Mouse (Mus musculus): ENCODE results near the gene Cdc42ep4. TPM values are rescaled to one million over a fixed set of nuclear protein-coding genes. Genes with fewer than 3 reads are reported as not detected.

Gene Cdc42ep4
- polyA plus RNA-seq, 1 experiment: 24.1 TPM

- H3K4me1 ChIP-seq (ENCODE audit: control insufficient read depth, insufficient read depth, low read length): peaks cover 32% of the 10 kb centered on the region
- H3K27ac ChIP-seq (ENCODE audit: insufficient read depth, low read length): peak overlapping the region; percentile 14; the same call in 1 of the 2 replicates
- TF ChIP-seq POLR2A (IDR thresholded peaks at IDR 0.05; ENCODE audit: low read depth, low read length): no peak
- TF ChIP-seq CTCF (IDR thresholded peaks at IDR 0.05; ENCODE audit: borderline replicate concordance, insufficient read depth, low read length): no peak
- H3K4me3 ChIP-seq (ENCODE audit: insufficient read depth, low read length): no peak overlapping the region
Measured at GRCm38 (mm10) chr11:113729917-113730316, 21.8 kb downstream of the Cdc42ep4 start.

- Histone ChIP-seq H3K27ac (ENCODE audit: insufficient read depth, low read length) (peak overlapping the region; percentile 67), H3K4me1 (ENCODE audit: control insufficient read depth, insufficient read depth, low read length) (peaks cover 25% of the 10 kb centered on the region), H3K4me3 (ENCODE audit: insufficient read depth, low read length) (no peak overlapping the region)
- TF ChIP-seq POLR2A (IDR thresholded peaks at IDR 0.05; ENCODE audit: low read depth, low read length) (no peak), CTCF (IDR thresholded peaks at IDR 0.05; ENCODE audit: borderline replicate concordance, insufficient read depth, low read length) (no peak)
Measured at GRCm38 (mm10) chr11:113729239-113729638, 22.4 kb downstream of the Cdc42ep4 start.

- H3K4me1 ChIP-seq (ENCODE audit: control insufficient read depth, insufficient read depth, low read length): peaks cover 14% of the 10 kb centered on the region
- no peak overlapping the region for H3K27ac ChIP-seq (ENCODE audit: insufficient read depth, low read length)
- no peak for TF ChIP-seq CTCF (IDR thresholded peaks at IDR 0.05; ENCODE audit: borderline replicate concordance, insufficient read depth, low read length)
- TF ChIP-seq POLR2A (IDR thresholded peaks at IDR 0.05; ENCODE audit: low read depth, low read length): no peak
- H3K4me3 ChIP-seq (ENCODE audit: insufficient read depth, low read length): no peak overlapping the region
Measured at GRCm38 (mm10) chr11:113727992-113728391, 23.7 kb downstream of the Cdc42ep4 start.

GRCm38 (mm10) chr11:113726994-113727888 is 24.4 kb downstream of the Cdc42ep4 start:
- no peak for TF ChIP-seq POLR2A (IDR thresholded peaks at IDR 0.05; ENCODE audit: low read depth, low read length)
- TF ChIP-seq CTCF (IDR thresholded peaks at IDR 0.05; ENCODE audit: borderline replicate concordance, insufficient read depth, low read length): no peak
- Histone ChIP-seq H3K4me1 (ENCODE audit: control insufficient read depth, insufficient read depth, low read length) (peaks cover 9% of the 10 kb centered on the region; the same call in 1 of the 2 replicates), H3K4me3 (ENCODE audit: insufficient read depth, low read length) (no peak overlapping the region), H3K27ac (ENCODE audit: insufficient read depth, low read length) (no peak overlapping the region)

GRCm38 (mm10) chr11:113725235-113726048 is 26.2 kb downstream of the Cdc42ep4 start:
- TF ChIP-seq CTCF (IDR thresholded peaks at IDR 0.05; ENCODE audit: borderline replicate concordance, insufficient read depth, low read length) (no peak), POLR2A (IDR thresholded peaks at IDR 0.05; ENCODE audit: low read depth, low read length) (no peak)
- H3K4me3 ChIP-seq (ENCODE audit: insufficient read depth, low read length): no peak overlapping the region
- H3K4me1 ChIP-seq (ENCODE audit: control insufficient read depth, insufficient read depth, low read length): peaks cover 6% of the 10 kb centered on the region; the same call in 1 of the 2 replicates
- H3K27ac ChIP-seq (ENCODE audit: insufficient read depth, low read length): no peak overlapping the region

GRCm38 (mm10) chr11:113722405-113723090 is 29.1 kb downstream of the Cdc42ep4 start:
- Histone ChIP-seq H3K4me3 (ENCODE audit: insufficient read depth, low read length) (no peak overlapping the region), H3K4me1 (ENCODE audit: control insufficient read depth, insufficient read depth, low read length) (no peaks in the 10 kb centered on the region), H3K27ac (ENCODE audit: insufficient read depth, low read length) (no peak overlapping the region)
- TF ChIP-seq CTCF (IDR thresholded peaks at IDR 0.05; ENCODE audit: borderline replicate concordance, insufficient read depth, low read length) (no peak), POLR2A (IDR thresholded peaks at IDR 0.05; ENCODE audit: low read depth, low read length) (no peak)

- H3K27ac ChIP-seq (ENCODE audit: insufficient read depth, low read length): no peak overlapping the region
Measured at GRCm38 (mm10) chr11:113717767-113718424, 33.8 kb downstream of the Cdc42ep4 start.

GRCm38 (mm10) chr11:113716132-113716531 is 35.5 kb downstream of the Cdc42ep4 start:
- TF ChIP-seq POLR2A (IDR thresholded peaks at IDR 0.05; ENCODE audit: low read depth, low read length) (no peak), CTCF (IDR thresholded peaks at IDR 0.05; ENCODE audit: borderline replicate concordance, insufficient read depth, low read length) (no peak)
- Histone ChIP-seq H3K27ac (ENCODE audit: insufficient read depth, low read length) (no peak overlapping the region), H3K4me3 (ENCODE audit: insufficient read depth, low read length) (no peak overlapping the region), H3K4me1 (ENCODE audit: control insufficient read depth, insufficient read depth, low read length) (no peaks in the 10 kb centered on the region)

More at GRCm38 (mm10) chr11:113717767-113718424, 33.8 kb downstream of the Cdc42ep4 start:
- no peak overlapping the region for H3K4me3 ChIP-seq (ENCODE audit: insufficient read depth, low read length)
- H3K4me1 ChIP-seq (ENCODE audit: control insufficient read depth, insufficient read depth, low read length): no peaks in the 10 kb centered on the region
- TF ChIP-seq CTCF (IDR thresholded peaks at IDR 0.05; ENCODE audit: borderline replicate concordance, insufficient read depth, low read length) (no peak), POLR2A (IDR thresholded peaks at IDR 0.05; ENCODE audit: low read depth, low read length) (no peak)

All from embryonic fibroblast, embryonic 13.5 days (primary cell).